Mouse (Mus musculus): ENCODE measurements around the gene Actl11.
A peak's percentile ranks its signal among the peaks of the same experiment; 100 is the strongest.

The Actl11 gene

GRCm38 (mm10) chr9:107961351-107961762 lies 33.1 kb downstream of the Actl11 start:
- DNase-seq (ENCODE audit: low spot score in 2 of 2), result no peak

GRCm38 (mm10) chr9:107961881-107962280 lies 33.6 kb downstream of the Actl11 start:
- no peak for DNase-seq (ENCODE audit: low spot score in 2 of 2)

DNA sequence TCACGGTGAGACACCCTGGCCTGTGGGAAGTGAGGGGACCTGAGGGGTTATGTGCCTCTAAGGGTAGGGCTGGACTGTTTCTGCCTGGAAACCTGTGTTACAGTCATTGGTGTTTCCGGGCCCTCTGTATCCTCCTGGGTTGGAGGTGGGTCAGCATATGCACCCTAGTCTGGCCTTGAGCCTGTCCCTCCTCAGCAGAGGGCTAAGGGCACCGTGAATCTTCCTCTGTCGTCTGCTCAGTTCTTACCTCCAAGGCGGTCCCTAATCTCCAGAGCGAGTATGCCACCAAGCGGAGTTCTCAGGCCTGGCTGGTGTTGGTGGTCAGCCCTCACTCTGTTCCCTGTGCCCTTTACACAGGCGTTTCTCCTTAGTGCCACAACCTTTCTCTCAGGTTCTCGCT lies 34.6 kb downstream of the Actl11 start:
- DNase-seq (ENCODE audit: low spot score in 2 of 2), result no peak

DNA sequence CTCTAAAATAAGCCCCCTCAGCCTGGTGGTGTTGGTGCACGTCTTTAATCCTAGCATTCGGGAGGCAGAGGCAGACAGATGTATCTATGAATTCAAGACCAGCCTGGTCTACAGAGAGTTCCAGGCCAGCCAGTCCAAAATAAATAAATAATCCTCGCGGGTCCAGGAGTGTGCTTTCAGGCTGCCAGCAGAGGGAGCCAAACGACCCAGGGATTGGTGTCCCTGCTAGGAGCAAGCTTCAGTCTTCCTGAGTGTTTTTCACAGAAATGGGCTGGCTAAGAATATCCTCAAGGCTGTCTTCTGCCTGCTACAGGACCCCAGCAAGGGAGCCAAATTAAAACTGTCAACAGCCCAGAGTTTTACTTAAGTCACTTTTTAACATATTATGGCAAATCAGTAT lies 35.4 kb downstream of the Actl11 start:
- peak; percentile 44 to 72 for DNase-seq (ENCODE audit: low spot score in 2 of 2)

DNA sequence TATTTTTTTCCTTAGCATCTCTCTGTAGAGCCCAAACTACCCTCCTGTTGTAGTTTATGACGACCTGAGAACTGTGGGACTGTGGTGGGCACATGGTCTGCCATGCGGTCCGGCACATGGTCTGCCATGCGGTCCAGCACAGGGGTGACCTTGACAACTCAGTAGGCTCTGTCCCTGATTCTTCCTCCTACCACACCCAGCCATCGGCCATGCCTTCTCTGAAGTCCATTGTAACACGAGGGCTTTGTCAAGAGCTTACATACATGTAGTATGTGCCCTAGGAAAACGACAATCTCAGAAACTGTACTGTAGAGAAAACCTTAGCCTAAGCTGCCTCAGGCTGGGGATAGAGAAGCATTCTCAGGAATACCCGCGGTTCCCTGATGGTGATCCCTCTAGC lies 36.4 kb downstream of the Actl11 start:
- no peak for DNase-seq (ENCODE audit: low spot score in 2 of 2)

DNA sequence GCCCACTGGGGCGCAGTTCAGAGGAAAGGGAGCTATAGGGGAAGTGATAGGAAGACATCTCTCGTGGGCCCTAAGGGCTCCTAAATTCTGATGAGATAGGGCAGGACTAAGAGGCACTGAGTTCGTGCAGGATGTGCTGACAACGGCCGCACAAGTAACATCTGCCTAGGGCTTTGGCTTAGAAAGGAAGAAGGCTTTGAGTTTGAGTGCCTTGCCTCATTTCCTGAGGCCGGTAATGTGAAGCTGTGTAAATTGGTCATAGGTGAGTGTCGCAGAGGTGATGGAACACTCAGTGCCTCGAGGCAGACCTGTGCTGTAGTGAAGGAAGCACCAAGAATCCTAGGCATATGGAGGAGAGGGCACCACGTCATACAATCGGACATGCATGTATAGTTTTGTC lies 38.4 kb downstream of the Actl11 start:
- DNase-seq (ENCODE audit: low spot score in 2 of 2), result no peak

GRCm38 (mm10) chr9:107967437-107967836 lies 39.2 kb downstream of the Actl11 start:
- DNase-seq (ENCODE audit: low spot score in 2 of 2), result no peak

DNA sequence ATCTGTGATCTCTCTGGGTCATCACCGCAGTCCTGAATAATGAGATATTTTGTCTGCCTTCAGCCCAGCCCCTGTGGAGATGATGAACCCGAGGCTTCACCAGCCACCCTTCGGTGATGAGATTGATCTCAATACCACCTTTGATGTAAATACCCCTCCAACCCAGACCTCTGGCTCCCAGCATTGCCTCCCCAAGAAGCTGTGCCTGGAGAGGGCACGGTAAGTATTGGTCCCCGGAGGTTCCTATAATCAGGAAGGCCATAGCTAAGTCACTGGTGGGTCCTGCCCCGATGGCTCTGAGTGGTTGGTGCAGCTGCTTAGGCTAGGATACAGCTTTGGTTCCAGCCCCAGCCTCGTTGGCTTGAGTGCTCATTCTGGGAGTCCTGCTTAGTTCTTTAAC lies 40.3 kb downstream of the Actl11 start:
- no peak for DNase-seq (ENCODE audit: low spot score in 2 of 2)

DNA sequence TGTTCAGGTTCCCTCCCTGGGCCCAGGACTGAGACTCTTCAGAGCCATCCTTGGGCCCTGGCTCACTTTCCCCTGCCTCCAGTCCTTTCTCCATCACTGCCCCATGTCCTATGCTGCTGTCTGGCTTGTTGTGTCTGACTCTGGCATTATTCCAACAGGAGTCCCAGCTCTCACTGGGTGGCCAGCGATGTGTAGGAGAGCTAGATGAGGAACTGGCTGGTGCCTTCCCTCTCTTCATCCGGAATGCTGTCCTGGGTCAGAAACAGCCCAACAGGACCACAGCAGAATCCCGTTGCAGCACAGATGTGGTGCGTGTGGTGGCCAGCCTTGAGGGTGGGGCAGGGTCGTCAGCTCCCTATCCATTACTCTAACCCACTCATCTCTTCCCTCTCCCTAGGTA lies 42.0 kb downstream of the Actl11 start:
- DNase-seq (ENCODE audit: low spot score in 2 of 2), result no peak

DNA sequence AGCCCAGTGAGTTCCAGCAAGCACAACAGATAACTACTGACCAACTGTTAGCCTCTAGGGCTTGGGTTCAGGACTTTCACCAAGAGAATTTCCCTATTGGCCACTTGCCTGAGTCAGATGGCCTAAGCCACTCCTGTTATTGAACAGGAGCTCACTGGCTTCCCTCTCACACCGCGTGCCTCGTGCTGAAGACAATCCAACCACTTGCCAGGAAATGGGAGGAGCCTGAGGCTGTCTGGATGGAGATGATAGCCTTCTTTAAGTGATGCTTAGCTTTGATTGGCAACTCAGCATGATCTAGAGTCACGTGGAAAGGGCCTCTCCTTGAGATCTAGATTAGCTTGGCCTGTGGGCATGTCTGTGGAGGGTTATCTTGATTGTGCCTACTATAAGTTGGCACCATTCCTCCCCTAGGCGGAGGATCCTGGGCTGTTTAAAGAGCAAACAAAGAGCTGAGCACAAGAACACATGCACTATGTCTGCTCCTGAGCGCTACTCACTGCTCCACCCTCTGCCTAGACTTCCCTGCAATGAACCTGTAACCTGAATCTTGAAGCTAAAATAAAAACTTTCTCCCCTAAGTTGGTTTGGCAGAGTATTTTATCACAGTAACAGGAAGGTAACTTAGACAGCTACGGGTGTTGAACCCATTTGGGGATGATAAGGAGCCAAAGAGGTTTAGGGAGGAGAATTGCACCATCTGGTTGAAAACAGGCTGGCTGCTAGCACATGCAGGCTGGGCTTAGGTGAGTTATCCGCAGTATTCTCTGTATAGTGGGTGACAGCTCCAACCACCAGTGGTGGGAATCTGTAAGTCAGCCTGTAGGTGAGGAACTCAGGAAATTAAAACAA lies 43.6 kb downstream of the Actl11 start:
- no peak for DNase-seq (ENCODE audit: low spot score in 2 of 2)

GRCm38 (mm10) chr9:107974491-107975171 lies 46.4 kb downstream of the Actl11 start:
- no peak for DNase-seq (ENCODE audit: low spot score in 2 of 2)

- DNase-seq (ENCODE audit: low spot score in 2 of 2), result peak; percentile 46 to 47
Observed at GRCm38 (mm10) chr9:107975399-107976386, 47.4 kb downstream of the Actl11 start, which contains the start of gene Uba7. Gene Uba7, plus strand, starts transcription at chr9:107975505.

DNA sequence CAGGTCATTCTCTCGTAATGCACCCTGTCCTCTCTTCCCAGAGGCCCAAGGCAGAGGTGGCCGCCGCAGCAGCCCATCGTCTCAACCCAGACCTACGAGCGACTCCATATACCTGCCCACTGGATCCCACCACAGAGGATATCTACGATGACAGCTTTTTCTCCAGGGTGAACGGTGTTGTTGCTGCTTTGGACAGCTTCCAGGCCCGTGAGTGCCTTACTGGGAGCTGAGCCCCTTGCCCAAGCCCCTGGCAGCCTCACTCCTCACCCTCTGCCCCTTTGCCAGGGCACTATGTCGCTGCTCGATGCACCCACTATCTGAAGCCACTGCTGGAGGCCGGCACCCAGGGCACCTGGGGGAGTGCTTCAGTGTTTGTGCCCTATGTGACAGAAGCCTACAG lies 50.5 kb downstream of the Actl11 start:
- DNase-seq (ENCODE audit: low spot score in 2 of 2), result no peak

Data from urinary bladder, adult 18-20 months (tissue).